Mouse (Mus musculus) ES-E14 (cell line): ENCODE results near the gene Nf2.

ENCODE experiments used
- CHD2 ChIP-seq: IDR thresholded peaks from 2 replicates; pipeline ENCODE4 v1.6.1; 2014; ENCODE audit warnings: mild to moderate bottlenecking, low read depth, low read length, inconsistent platforms
- MAFK ChIP-seq: IDR thresholded peaks from 2 replicates; pipeline ENCODE4 v1.6.1; 2014; ENCODE audit warnings: mild to moderate bottlenecking, low read depth, low read length, inconsistent platforms; ENCODE audit not compliant: insufficient read depth
- ZC3H11A ChIP-seq: IDR thresholded peaks from 2 replicates; pipeline ENCODE4 v1.6.1; 2012; ENCODE audit warnings: low read depth, mild to moderate bottlenecking, inconsistent platforms, low read length, borderline replicate concordance
- ZNF384 ChIP-seq: IDR thresholded peaks from 2 replicates; pipeline ENCODE4 v1.6.1; 2012; ENCODE audit warnings: low read depth, low read length, inconsistent platforms

DNA sequence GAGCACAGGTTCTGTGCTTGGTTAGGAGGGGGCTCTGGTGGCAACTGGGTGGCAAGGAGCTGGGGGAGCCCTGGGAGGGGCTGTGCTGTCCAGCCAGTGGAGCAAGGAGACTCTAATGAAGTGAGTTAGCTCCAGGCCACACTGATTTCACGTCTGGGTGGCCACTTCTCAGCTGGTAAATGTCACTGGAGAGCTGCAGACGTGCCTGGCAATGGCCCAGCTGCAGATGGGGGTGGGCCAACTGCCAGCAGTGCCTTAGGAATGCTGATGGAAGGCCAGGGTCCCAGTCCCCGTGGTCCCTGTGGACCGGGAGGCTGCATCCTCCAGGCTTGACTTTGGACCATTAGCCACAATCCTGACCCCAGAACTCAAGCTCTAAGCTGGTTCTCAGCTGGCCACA lies 88.9 kb downstream of the Nf2 start:
- no peak for TF ChIP-seq ZNF384
- TF ChIP-seq ZC3H11A, result no peak
- no peak for TF ChIP-seq CHD2
- no peak for TF ChIP-seq MAFK
